Comparison of ENCODE assay signal across 8 mouse cellular contexts in the genomic region with DNA sequence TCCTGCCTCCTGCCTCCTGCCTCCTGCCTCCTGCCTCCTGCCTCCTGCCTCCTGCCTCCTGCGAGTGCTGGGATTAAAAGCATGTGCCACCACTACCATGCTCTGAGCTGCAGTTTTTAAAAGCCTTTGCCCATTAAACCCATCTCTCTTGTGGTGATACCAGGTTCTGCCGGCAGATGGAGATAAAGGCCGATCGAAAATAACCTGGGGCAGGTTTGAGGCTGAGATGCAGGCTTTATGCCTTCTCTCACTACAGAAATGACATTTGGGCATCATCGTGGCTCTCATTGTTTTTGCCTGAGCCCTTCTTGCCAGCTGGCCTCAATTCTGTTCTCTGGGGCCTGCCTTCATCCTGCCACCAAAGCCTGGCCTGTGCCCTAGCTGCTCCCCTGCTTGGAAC. TPM values are rescaled to one million over a fixed set of nuclear protein-coding genes. Genes with fewer than 3 reads are reported as not detected.
DNase-seq lines count a peak whose midpoint lies in the region; ATAC-seq lines count a peak whose summit lies in the region.
"Had no signal": no experiment of that assay in that cellular context is flagged by ENCODE, and none has a peak within 500 bp of the region (broad histone marks: within the 10 kb centered on the region; RNA-seq: fewer than 3 reads in every experiment).

No protein-coding gene starts in this region.

- H3K4me3 ChIP-seq in midbrain, embryonic 10.5 days = no peak overlapping the region
- no peak overlapping the region for H3K4me3 ChIP-seq in midbrain, embryonic 16.5 days (ENCODE audit: low read depth, low read length)

- peaks cover 15% of the 10 kb centered on the region for H3K4me1 ChIP-seq in midbrain, embryonic 10.5 days
- H3K4me1 ChIP-seq in midbrain, embryonic 16.5 days (ENCODE audit: control insufficient read depth, insufficient read depth, low read length) = no peaks in the 10 kb centered on the region

- no peaks in the 10 kb centered on the region for H3K36me3 ChIP-seq in midbrain, embryonic 10.5 days
- no peaks in the 10 kb centered on the region for H3K36me3 ChIP-seq in midbrain, embryonic 16.5 days (ENCODE audit: control insufficient read depth, insufficient read depth, low read length)

- intact Hi-C loops in left cerebral cortex, postnatal 14 days (cut with DNase I) = loop anchor here (5.0 kb wide), 1 partner anchor 92 kb away; the partner anchor contains the start of gene Defb29

- DNase-seq in midbrain, embryonic 10.5 days (ENCODE audit: low spot score) = peak; percentile 59
- DNase-seq in R1 (ENCODE audit: low read depth, low spot score) = peak; percentile 68
- DNase-seq in cerebellum, adult 18-20 months = peak; percentile 66 to 72
- peak; percentile 53 for DNase-seq in gastrocnemius, postnatal 10 days
- DNase-seq in left cerebral cortex, postnatal 14 days (ENCODE audit: low spot score in 2 of 2) = peak; percentile 77 to 84
- DNase-seq in retina, embryonic 14.5 days (ENCODE audit: low spot score) = peak; percentile 77

- H3K27ac ChIP-seq in midbrain, embryonic 10.5 days (replicated peaks) = no peak overlapping the region
- H3K27ac ChIP-seq in midbrain, embryonic 16.5 days (ENCODE audit: low read length) = no peak overlapping the region

- H3K27me3 ChIP-seq in midbrain, embryonic 10.5 days (ENCODE audit: low read depth, poor library complexity, severe bottlenecking) = no peaks in the 10 kb centered on the region
- no peaks in the 10 kb centered on the region for H3K27me3 ChIP-seq in midbrain, embryonic 16.5 days (ENCODE audit: control insufficient read depth, insufficient read depth, low read depth, low read length)

- ATAC-seq in midbrain, embryonic 16.5 days = no peak

- no peaks in the 10 kb centered on the region for H3K9me3 ChIP-seq in midbrain, embryonic 10.5 days (replicated peaks)
- no peaks in the 10 kb centered on the region for H3K9me3 ChIP-seq in midbrain, embryonic 16.5 days (replicated peaks; ENCODE audit: control insufficient read depth, low read length, poor library complexity, severe bottlenecking)

- 8% methylated on average over 5 of the region's 5 CpGs for WGBS in midbrain, embryonic 10.5 days
- 4% methylated on average over 5 of the region's 5 CpGs for WGBS in midbrain, embryonic 16.5 days

- no peak overlapping the region for H3K9ac ChIP-seq in midbrain, embryonic 16.5 days (ENCODE audit: low read depth, low read length)

- H3K4me2 ChIP-seq in midbrain, embryonic 16.5 days (ENCODE audit: low read length) = no peak overlapping the region

RNA-seq across cellular contexts. Expression of gene Defb23, which starts 14.2 kb away (rescaled TPM):
- polyA plus RNA-seq in midbrain, embryonic 10.5 days (2016; fragmentation: Nextera tagmentation; extraction: Ambion mirVana) = not detected in 2 replicates
- polyA plus RNA-seq in midbrain, embryonic 16.5 days (2015; fragmentation: Nextera tagmentation; extraction: Ambion mirVana) = not detected in 2 replicates
- total RNA-seq in gastrocnemius, postnatal 10 days (2021) = not detected
- total RNA-seq in left cerebral cortex, postnatal 14 days (2021) = not detected
- total RNA-seq: gastrocnemius, postnatal 4 days had no signal

RNA-seq across cellular contexts. Expression of gene Defb20, which starts 26.6 kb away (rescaled TPM):
- polyA plus RNA-seq in midbrain, embryonic 10.5 days (2016; fragmentation: Nextera tagmentation; extraction: Ambion mirVana) = not detected in 2 replicates
- polyA plus RNA-seq in midbrain, embryonic 16.5 days (2015; fragmentation: Nextera tagmentation; extraction: Ambion mirVana) = not detected in 2 replicates
- total RNA-seq in gastrocnemius, postnatal 10 days (2021) = not detected
- total RNA-seq in left cerebral cortex, postnatal 14 days (2021) = not detected
- total RNA-seq: gastrocnemius, postnatal 4 days had no signal

RNA-seq across cellular contexts. Expression of gene 6820408C15Rik, which starts 34.9 kb away (rescaled TPM):
- 0.99 and 1.2 TPM in 2 replicates for polyA plus RNA-seq in midbrain, embryonic 10.5 days (2016; fragmentation: Nextera tagmentation; extraction: Ambion mirVana)
- polyA plus RNA-seq in midbrain, embryonic 16.5 days (2015; fragmentation: Nextera tagmentation; extraction: Ambion mirVana) = 1.7 and 1.8 TPM in 2 replicates
- not detected for total RNA-seq in gastrocnemius, postnatal 10 days (2021)
- total RNA-seq in left cerebral cortex, postnatal 14 days (2021) = 1 to 10 TPM; 3.1 to 3.3 TPM

RNA-seq across cellular contexts. Expression of gene Zcchc3, which starts 35.4 kb away (rescaled TPM):
- 47.7 and 49.8 TPM in 2 replicates for polyA plus RNA-seq in midbrain, embryonic 10.5 days (2016; fragmentation: Nextera tagmentation; extraction: Ambion mirVana)
- 12.6 and 14.7 TPM in 2 replicates for polyA plus RNA-seq in midbrain, embryonic 16.5 days (2015; fragmentation: Nextera tagmentation; extraction: Ambion mirVana)
- total RNA-seq in gastrocnemius, postnatal 10 days (2021) = 1 to 10 TPM; 4.7 to 5.6 TPM
- 10 to 100 TPM in 1 of 2 experiments, 1 to 10 TPM in 1; 8.7 to 11.9 TPM for total RNA-seq in left cerebral cortex, postnatal 14 days (2021)

RNA-seq across cellular contexts. Expression of gene Defb22, which starts 39.7 kb away (rescaled TPM):
- polyA plus RNA-seq in midbrain, embryonic 10.5 days (2016; fragmentation: Nextera tagmentation; extraction: Ambion mirVana) = not detected in 2 replicates
- polyA plus RNA-seq in midbrain, embryonic 16.5 days (2015; fragmentation: Nextera tagmentation; extraction: Ambion mirVana) = not detected in 2 replicates
- total RNA-seq in gastrocnemius, postnatal 10 days (2021) = not detected
- not detected for total RNA-seq in left cerebral cortex, postnatal 14 days (2021)
- total RNA-seq: gastrocnemius, postnatal 4 days had no signal
